Comparison of ENCODE assay signal across 8 mouse cellular contexts in the genomic region with DNA sequence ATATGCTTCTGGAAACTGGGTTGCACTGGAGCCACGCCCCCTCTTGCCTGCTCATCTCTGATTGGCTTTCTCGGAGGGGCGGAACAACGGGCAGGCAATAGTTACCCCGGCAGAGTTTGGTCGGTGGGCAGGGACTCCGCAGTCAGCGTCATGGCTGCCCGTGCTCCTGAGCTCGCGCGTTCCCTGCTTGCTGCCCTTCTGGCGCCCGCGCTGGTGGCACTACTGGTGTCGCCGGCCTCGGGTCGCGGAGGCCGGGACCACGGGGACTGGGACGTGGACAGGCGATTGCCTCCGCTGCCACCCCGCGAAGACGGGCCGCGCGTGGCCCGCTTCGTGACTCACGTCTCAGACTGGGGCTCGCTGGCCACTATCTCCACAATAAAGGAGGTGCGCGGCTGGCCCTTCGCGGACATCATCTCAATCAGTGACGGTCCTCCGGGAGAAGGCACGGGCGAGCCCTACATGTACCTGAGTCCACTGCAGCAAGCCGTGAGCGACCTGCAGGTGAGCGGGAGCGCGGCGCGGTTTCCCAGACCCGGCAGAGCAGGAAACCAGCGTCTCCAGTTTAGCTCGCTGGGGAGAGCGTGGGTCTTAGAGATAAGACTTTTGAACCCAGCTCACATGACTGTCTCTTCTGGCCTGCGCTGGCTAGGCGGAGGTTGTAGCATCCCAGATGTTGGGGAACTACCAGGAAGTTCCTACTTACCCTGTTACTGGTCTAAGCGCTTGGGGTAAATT. TPM values are rescaled to one million over a fixed set of nuclear protein-coding genes. Genes with fewer than 3 reads are reported as not detected.
A peak's percentile ranks its signal among the peaks of the same experiment; 100 is the strongest.
DNase-seq lines count a peak whose midpoint lies in the region; ATAC-seq and TF ChIP-seq lines count a peak whose summit lies in the region.

Creg1 (plus strand) TSS at position 112 of the 738 bp plus-strand sequence.

- peak; percentile 94 for TF ChIP-seq POLR2A in olfactory bulb, adult 2 months (IDR thresholded peaks at IDR 0.05; ENCODE audit: insufficient read depth, low read depth, low read length)
- peak; percentile 81 for TF ChIP-seq POLR2A in thymus, adult 2 months (IDR thresholded peaks at IDR 0.05; ENCODE audit: control insufficient read depth, extremely low read depth, insufficient read depth, low read length, poor library complexity)

- no peaks in the 10 kb centered on the region for H3K9me3 ChIP-seq in forebrain, embryonic 15.5 days
- no peaks in the 10 kb centered on the region for H3K9me3 ChIP-seq in lung, embryonic 14.5 days (ENCODE audit: low read depth, low read length)

- peak; percentile 99 for ATAC-seq in forebrain, embryonic 15.5 days (replicated peaks)
- ATAC-seq in lung, embryonic 14.5 days (ENCODE audit: insufficient read depth), result peak; percentile 98

- peaks cover 6% of the 10 kb centered on the region; the same call in 1 of the 2 replicates for H3K27me3 ChIP-seq in forebrain, embryonic 15.5 days
- H3K27me3 ChIP-seq in lung, embryonic 14.5 days (ENCODE audit: insufficient read depth, low read length), result 0 out of 2 replicates have a peak, but pooled peaks cover 3% of the 10 kb centered on the region
- H3K27me3 ChIP-seq in thymus, adult 2 months (ENCODE audit: control insufficient read depth, insufficient read depth, low read length), result no peaks in the 10 kb centered on the region

- TF ChIP-seq CTCF in layer of hippocampus, adult 2 months (conservative IDR thresholded peaks at IDR 0.05), result no peak
- no peak for TF ChIP-seq CTCF in lung, embryonic 14.5 days (IDR thresholded peaks at IDR 0.05; ENCODE audit: low read depth)
- no peak for TF ChIP-seq CTCF in olfactory bulb, adult 2 months (IDR thresholded peaks at IDR 0.05; ENCODE audit: insufficient read depth, low read depth, low read length)
- peak; percentile 29; the same call in 1 of the 2 replicates for TF ChIP-seq CTCF in thymus, adult 2 months (IDR thresholded peaks at IDR 0.05; ENCODE audit: borderline replicate concordance, control insufficient read depth, extremely low read depth, insufficient read depth, low read length, poor library complexity)

- H3K9ac ChIP-seq in forebrain, embryonic 15.5 days (replicated peaks), result peak within 1 kb of the TSS; percentile 69
- H3K9ac ChIP-seq in lung, embryonic 14.5 days, result peak within 1 kb of the TSS; percentile 75

- H3K4me2 ChIP-seq in forebrain, embryonic 15.5 days (replicated peaks), result peak within 1 kb of the TSS; percentile 96
- peak within 1 kb of the TSS; percentile 88 for H3K4me2 ChIP-seq in lung, embryonic 14.5 days

- WGBS in forebrain, embryonic 15.5 days, result under 1% methylated on average over 57 of the region's 57 CpGs
- WGBS in lung, embryonic 14.5 days, result under 1% methylated on average over 57 of the region's 57 CpGs
- WGBS in olfactory bulb, adult 2 months, result under 1% methylated on average over 57 of the region's 57 CpGs
- under 1% methylated on average over 57 of the region's 57 CpGs for WGBS in thymus, adult 2 months

- H3K4me3 ChIP-seq in forebrain, embryonic 15.5 days, result peak within 1 kb of the TSS; percentile 88
- peak within 1 kb of the TSS; percentile 91 for H3K4me3 ChIP-seq in layer of hippocampus, adult 2 months
- peak within 1 kb of the TSS; percentile 78 for H3K4me3 ChIP-seq in lung, embryonic 14.5 days (ENCODE audit: low read depth, low read length)
- peak within 1 kb of the TSS; percentile 69 for H3K4me3 ChIP-seq in olfactory bulb, adult 2 months (ENCODE audit: insufficient read depth, low read depth, low read length)
- peak within 1 kb of the TSS; percentile 92 for H3K4me3 ChIP-seq in thymus, adult 2 months (ENCODE audit: control insufficient read depth, insufficient read depth, low read length)

- peaks cover 9% of the 10 kb centered on the region for H3K4me1 ChIP-seq in forebrain, embryonic 15.5 days
- H3K4me1 ChIP-seq in lung, embryonic 14.5 days (ENCODE audit: insufficient read depth), result peaks cover 8% of the 10 kb centered on the region
- peaks cover 6% of the 10 kb centered on the region; the same call in 1 of the 2 replicates for H3K4me1 ChIP-seq in olfactory bulb, adult 2 months (ENCODE audit: control insufficient read depth, insufficient read depth, low read length)
- peaks cover 8% of the 10 kb centered on the region for H3K4me1 ChIP-seq in thymus, adult 2 months (replicated peaks; ENCODE audit: control insufficient read depth, insufficient read depth, low read length)

- no peaks in the 10 kb centered on the region for H3K36me3 ChIP-seq in forebrain, embryonic 15.5 days
- H3K36me3 ChIP-seq in lung, embryonic 14.5 days (ENCODE audit: insufficient read depth), result no peaks in the 10 kb centered on the region
- no peaks in the 10 kb centered on the region for H3K36me3 ChIP-seq in thymus, adult 2 months (ENCODE audit: control insufficient read depth, insufficient read depth, low read length)

- intact Hi-C loops in heart, postnatal 25 days (cut with DNase I), result loop anchor here (5.0 kb wide), 1 partner anchor 302 kb away; the partner anchor contains the start of genes Dcaf6 and Mpc2

- peak; percentile 94 for DNase-seq in ES-CJ7 (ENCODE audit: low read depth, low spot score)
- peak; percentile 90 for DNase-seq in cerebellum, adult 11 months
- peak; percentile 89 for DNase-seq in heart, postnatal 25 days (ENCODE audit: low spot score)
- peak; percentile 92 to 93 for DNase-seq in layer of hippocampus, adult 2 months (ENCODE audit: low spot score in 2 of 2)
- peak; percentile 97 for DNase-seq in lung, embryonic 14.5 days
- DNase-seq in thymus, adult 2 months, result peak; percentile 95

- no peak within 1 kb of the TSS for H3K27ac ChIP-seq in forebrain, embryonic 15.5 days (replicated peaks)
- peak within 1 kb of the TSS; percentile 87 for H3K27ac ChIP-seq in layer of hippocampus, adult 2 months
- peak within 1 kb of the TSS; percentile 60 for H3K27ac ChIP-seq in lung, embryonic 14.5 days (ENCODE audit: low read depth)
- H3K27ac ChIP-seq in olfactory bulb, adult 2 months (ENCODE audit: insufficient read depth, low read depth, low read length), result peak within 1 kb of the TSS; percentile 1; the same call in 1 of the 2 replicates
- H3K27ac ChIP-seq in thymus, adult 2 months (ENCODE audit: control insufficient read depth, insufficient read depth, low read length), result no peak within 1 kb of the TSS

RNA-seq across cellular contexts. Expression of gene Creg1, which starts in this region (rescaled TPM):
- 18.3 and 19.0 TPM in 2 replicates for polyA plus RNA-seq in forebrain, embryonic 15.5 days (2015; fragmentation: Nextera tagmentation; extraction: Ambion mirVana)
- 10 to 100 TPM; 64.4 to 68.6 TPM for total RNA-seq in heart, postnatal 25 days (2021)
- total RNA-seq in layer of hippocampus, adult 2 months (2021), result 10 to 100 TPM; 23.8 to 26.4 TPM
- 54.3 and 58.3 TPM in 2 replicates for polyA plus RNA-seq in lung, embryonic 14.5 days (2014; fragmentation: Nextera tagmentation; extraction: Ambion mirVana)
- not detected in 2 replicates for polyA plus RNA-seq in olfactory bulb, adult 2 months (2012; ENCODE audit: insufficient read depth, insufficient read length, low replicate concordance, missing spikeins)
- polyA plus RNA-seq in thymus, adult 2 months (2012; rRNA removed), result 37.5 and 43.2 TPM in 2 replicates

Comparison
In these comparisons a context has a peak if more than half of its experiments do, and no peak if none do; other contexts are left out.
1. RNA of gene Creg1 (polyA plus RNA-seq): 54.3 to 58.3 TPM in lung, embryonic 14.5 days, 37.5 to 43.2 TPM in thymus, adult 2 months and 18.3 to 19.0 TPM in forebrain, embryonic 15.5 days; not detected in olfactory bulb, adult 2 months; every median in the first group is over 10 times any median in the second.
2. H3K27ac ChIP-seq: peak in layer of hippocampus, adult 2 months (single experiment), lung, embryonic 14.5 days (single experiment) and olfactory bulb, adult 2 months (single experiment); none in forebrain, embryonic 15.5 days (single experiment) and thymus, adult 2 months (single experiment).
3. Peak in every context shown above with its lines, with median percentiles within 50 percentile points of each other: DNase-seq and H3K4me3 ChIP-seq.